Mouse (Mus musculus) brain, embryonic 14.5 days (tissue): Measurements from ENCODE around the gene Gm10282.

Experiments used
- CTCF ChIP-seq: fragments of 200-500 bp; IDR thresholded peaks from 2 replicates; pipeline ENCODE4 v1.5.1; 2012; ENCODE audit warnings: inconsistent platforms, mild to moderate bottlenecking, moderate library complexity, borderline replicate concordance; ENCODE audit not compliant: insufficient read depth, insufficient read length; ENCODE audit errors: extremely low read depth
- POLR2A ChIP-seq: fragments of 200-500 bp; IDR thresholded peaks from 2 replicates; pipeline ENCODE4 v1.6.1; 2012; ENCODE audit warnings: mild to moderate bottlenecking, inconsistent platforms, borderline replicate concordance; ENCODE audit not compliant: poor library complexity, insufficient read depth, insufficient read length, severe bottlenecking; ENCODE audit errors: extremely low read depth

DNA sequence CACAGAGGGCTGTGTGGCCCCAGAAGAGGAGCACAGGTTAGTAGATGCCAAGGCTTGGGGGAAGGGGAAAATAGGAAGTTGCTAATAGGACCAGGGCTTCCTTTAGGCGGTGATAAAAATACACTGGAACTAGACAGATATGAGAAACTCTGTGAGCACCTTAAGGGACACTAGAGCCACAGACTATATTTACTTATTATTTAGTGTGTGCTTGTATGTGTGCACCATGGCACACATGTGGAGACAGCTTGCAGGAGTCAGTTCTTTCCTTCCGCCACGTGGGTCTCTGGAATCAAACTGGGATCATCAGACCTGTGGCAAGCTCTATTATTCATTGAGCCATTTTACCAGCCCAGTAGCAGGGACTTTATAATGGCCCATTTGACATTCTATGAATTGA lies 9.9 kb downstream of the Gm10282 start:
- TF ChIP-seq POLR2A: no peak
- no peak for TF ChIP-seq CTCF
